Comparison of ENCODE assay signal across 15 mouse cellular contexts in the genomic region with DNA sequence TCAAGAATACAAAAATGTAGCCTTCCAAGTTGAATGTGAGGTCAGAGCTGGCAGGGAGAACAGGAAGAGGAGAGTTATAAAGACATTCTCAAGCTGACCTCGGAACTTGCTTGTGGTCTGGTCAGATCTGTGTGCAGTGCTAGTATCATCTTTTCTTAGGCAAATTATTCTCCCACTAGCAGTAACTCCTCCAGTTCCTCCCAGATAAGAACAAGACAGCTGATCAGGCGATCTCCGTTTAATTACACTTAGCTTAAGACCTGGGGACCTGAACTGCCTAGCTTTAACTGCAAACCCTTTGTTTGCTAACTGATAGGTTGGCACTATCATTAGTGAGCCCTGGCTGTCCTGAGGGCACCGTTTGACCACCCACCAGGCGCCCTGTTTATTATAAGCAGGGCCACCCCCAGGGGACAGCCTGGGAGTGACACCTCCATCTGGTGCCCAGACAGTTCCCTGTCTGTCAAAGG. TPM values are rescaled to one million over a fixed set of nuclear protein-coding genes. Genes with fewer than 3 reads are reported as not detected.
DNase-seq lines count a peak whose midpoint lies in the region; ATAC-seq and TF ChIP-seq lines count a peak whose summit lies in the region.
"Had no signal": no experiment of that assay in that cellular context is flagged by ENCODE, and none has a peak within 500 bp of the region (broad histone marks: within the 10 kb centered on the region; RNA-seq: fewer than 3 reads in every experiment).

No protein-coding gene starts in this region.

- H3K9ac ChIP-seq in lung, postnatal 0 days (replicated peaks; ENCODE audit: low read depth) = no peak overlapping the region
- no peak overlapping the region for H3K9ac ChIP-seq in hindbrain, postnatal 0 days (replicated peaks; ENCODE audit: low read length)
- H3K9ac ChIP-seq in neural tube, embryonic 15.5 days (replicated peaks) = no peak overlapping the region

- DNase-seq in embryo, embryonic 10.5 days (ENCODE audit: low spot score) = peak; percentile 40
- no peak for DNase-seq in embryo, embryonic 10 days (ENCODE audit: low spot score)
- DNase-seq in lung, postnatal 0 days (ENCODE audit: low spot score) = peak; percentile 23
- no peak for DNase-seq in lung, postnatal 14 days
- DNase-seq in hindbrain, postnatal 0 days (ENCODE audit: low spot score) = peak; percentile 36
- no peak for DNase-seq in right cerebral cortex, postnatal 14 days
- no peak for DNase-seq in urinary bladder, postnatal 4 days (ENCODE audit: low spot score in 2 of 2)
- DNase-seq: right cerebral cortex, postnatal 4 days had no signal

- no peak overlapping the region for H3K4me3 ChIP-seq in lung, postnatal 0 days (ENCODE audit: low read depth, low read length)
- no peak overlapping the region for H3K4me3 ChIP-seq in hindbrain, postnatal 0 days (ENCODE audit: low read length)
- no peak overlapping the region for H3K4me3 ChIP-seq in neural tube, embryonic 15.5 days (replicated peaks)
- H3K4me3 ChIP-seq: erythroblast, embryonic 14.5 days; myocyte had no signal

- 22% methylated on average over 5 of the region's 5 CpGs for WGBS in lung, postnatal 0 days
- WGBS in hindbrain, postnatal 0 days = 14% methylated on average over 5 of the region's 5 CpGs
- WGBS in neural tube, embryonic 15.5 days = 11% methylated on average over 5 of the region's 5 CpGs

- no peak for ATAC-seq in lung, postnatal 0 days
- ATAC-seq in hindbrain, postnatal 0 days = peak; percentile 46
- ATAC-seq in neural tube, embryonic 15.5 days (ENCODE audit: low FRiP score) = no peak; the same call in 1 of the 2 replicates
- ATAC-seq: Patski had no signal

- H3K9me3 ChIP-seq in lung, postnatal 0 days (ENCODE audit: low read length) = no peaks in the 10 kb centered on the region
- no peaks in the 10 kb centered on the region for H3K9me3 ChIP-seq in hindbrain, postnatal 0 days (ENCODE audit: low read length)
- H3K9me3 ChIP-seq in neural tube, embryonic 15.5 days (replicated peaks) = no peaks in the 10 kb centered on the region

- H3K4me1 ChIP-seq in lung, postnatal 0 days (ENCODE audit: insufficient read depth, low read depth, low read length) = no peaks in the 10 kb centered on the region; the same call in 1 of the 2 replicates
- H3K4me1 ChIP-seq in hindbrain, postnatal 0 days (ENCODE audit: insufficient read depth, low read length) = no peaks in the 10 kb centered on the region
- peaks cover 10% of the 10 kb centered on the region for H3K4me1 ChIP-seq in neural tube, embryonic 15.5 days

- TF ChIP-seq EP300 in lung, postnatal 0 days (IDR thresholded peaks at IDR 0.05) = no peak

- TF ChIP-seq CTCF in lung, postnatal 0 days (IDR thresholded peaks at IDR 0.05) = no peak
- no peak for TF ChIP-seq CTCF in hindbrain, postnatal 0 days (IDR thresholded peaks at IDR 0.05; ENCODE audit: low read depth)

- H3K27me3 ChIP-seq in lung, postnatal 0 days (replicated peaks; ENCODE audit: insufficient read depth, low read length) = no peaks in the 10 kb centered on the region
- H3K27me3 ChIP-seq in hindbrain, postnatal 0 days (ENCODE audit: insufficient read depth, low read length) = no peaks in the 10 kb centered on the region
- H3K27me3 ChIP-seq in neural tube, embryonic 15.5 days (replicated peaks) = no peaks in the 10 kb centered on the region
- H3K27me3 ChIP-seq: Patski had no signal

- H3K27ac ChIP-seq in lung, postnatal 0 days (ENCODE audit: low read length) = no peak overlapping the region
- no peak overlapping the region for H3K27ac ChIP-seq in hindbrain, postnatal 0 days
- H3K27ac ChIP-seq in neural tube, embryonic 15.5 days (replicated peaks) = no peak overlapping the region

- no peak overlapping the region for H3K4me2 ChIP-seq in lung, postnatal 0 days (replicated peaks; ENCODE audit: low read depth, low read length)
- H3K4me2 ChIP-seq in hindbrain, postnatal 0 days (ENCODE audit: low read depth, low read length) = peak overlapping the region; percentile 34; the same call in 1 of the 2 replicates
- peak overlapping the region; percentile 13; the same call in 1 of the 2 replicates for H3K4me2 ChIP-seq in neural tube, embryonic 15.5 days

- H3K36me3 ChIP-seq in lung, postnatal 0 days (ENCODE audit: insufficient read depth, low read length) = no peaks in the 10 kb centered on the region
- H3K36me3 ChIP-seq in hindbrain, postnatal 0 days (ENCODE audit: insufficient read depth, low read length) = no peaks in the 10 kb centered on the region
- no peaks in the 10 kb centered on the region for H3K36me3 ChIP-seq in neural tube, embryonic 15.5 days

RNA-seq across cellular contexts. Expression of a gene that starts 19.4 kb away (rescaled TPM):
- not detected in 2 replicates for polyA plus RNA-seq in lung, postnatal 0 days (2015; fragmentation: Nextera tagmentation; extraction: Ambion mirVana)
- not detected in 2 replicates for total RNA-seq in hindbrain, postnatal 0 days (2014; rRNA removed)
- not detected in 2 replicates for polyA plus RNA-seq in hindbrain, postnatal 0 days (2015; fragmentation: Nextera tagmentation; extraction: Ambion mirVana)
- not detected in 2 replicates for polyA plus RNA-seq in neural tube, embryonic 15.5 days (2015; fragmentation: Nextera tagmentation; extraction: Ambion mirVana)
- total RNA-seq: gastrocnemius, adult 18-20 months had no signal
- polyA plus RNA-seq: erythroblast, embryonic 14.5 days; heart, postnatal 0 days; limb, embryonic 14.5 days; myocyte; Patski had no signal

RNA-seq across cellular contexts. Expression of a gene that starts 20.8 kb away (rescaled TPM):
- polyA plus RNA-seq in lung, postnatal 0 days (2015; fragmentation: Nextera tagmentation; extraction: Ambion mirVana) = 8.0 and 9.0 TPM in 2 replicates
- total RNA-seq in hindbrain, postnatal 0 days (2014; rRNA removed) = 0.83 and 0.89 TPM in 2 replicates
- polyA plus RNA-seq in hindbrain, postnatal 0 days (2015; fragmentation: Nextera tagmentation; extraction: Ambion mirVana) = 1.5 and 3.4 TPM in 2 replicates
- 1.6 and 2.7 TPM in 2 replicates for polyA plus RNA-seq in neural tube, embryonic 15.5 days (2015; fragmentation: Nextera tagmentation; extraction: Ambion mirVana)

RNA-seq across cellular contexts. Expression of a gene that starts 44.6 kb away (rescaled TPM):
- 7.6 and 8.4 TPM in 2 replicates for polyA plus RNA-seq in lung, postnatal 0 days (2015; fragmentation: Nextera tagmentation; extraction: Ambion mirVana)
- total RNA-seq in hindbrain, postnatal 0 days (2014; rRNA removed) = 15.3 and 17.0 TPM in 2 replicates
- 6.7 and 6.9 TPM in 2 replicates for polyA plus RNA-seq in hindbrain, postnatal 0 days (2015; fragmentation: Nextera tagmentation; extraction: Ambion mirVana)
- polyA plus RNA-seq in neural tube, embryonic 15.5 days (2015; fragmentation: Nextera tagmentation; extraction: Ambion mirVana) = 5.0 and 6.3 TPM in 2 replicates

RNA-seq across cellular contexts. Expression of a gene that starts 53.2 kb away (rescaled TPM):
- 16.6 and 18.8 TPM in 2 replicates for polyA plus RNA-seq in lung, postnatal 0 days (2015; fragmentation: Nextera tagmentation; extraction: Ambion mirVana)
- 47.1 and 64.6 TPM in 2 replicates for total RNA-seq in hindbrain, postnatal 0 days (2014; rRNA removed)
- polyA plus RNA-seq in hindbrain, postnatal 0 days (2015; fragmentation: Nextera tagmentation; extraction: Ambion mirVana) = 63.4 and 65.6 TPM in 2 replicates
- polyA plus RNA-seq in neural tube, embryonic 15.5 days (2015; fragmentation: Nextera tagmentation; extraction: Ambion mirVana) = 52.5 and 55.9 TPM in 2 replicates

Comparison
In these comparisons a context has a peak if more than half of its experiments do, and no peak if none do; other contexts are left out.
1. DNase-seq: peak in embryo, embryonic 10.5 days (single experiment), lung, postnatal 0 days (single experiment) and hindbrain, postnatal 0 days (single experiment); none in embryo, embryonic 10 days (single experiment), lung, postnatal 14 days (single experiment), right cerebral cortex, postnatal 14 days (single experiment) and urinary bladder, postnatal 4 days (0 of 2).